Mouse (Mus musculus): Measurements from ENCODE around the gene Zfp385c. TPM values are rescaled to one million over a fixed set of nuclear protein-coding genes. Genes with fewer than 3 reads are reported as not detected.
A peak's percentile ranks its signal among the peaks of the same experiment; 100 is the strongest.

Gene Zfp385c
- polyA plus RNA-seq, 1 experiment from 2014 or later, result 0.18 TPM

DNA sequence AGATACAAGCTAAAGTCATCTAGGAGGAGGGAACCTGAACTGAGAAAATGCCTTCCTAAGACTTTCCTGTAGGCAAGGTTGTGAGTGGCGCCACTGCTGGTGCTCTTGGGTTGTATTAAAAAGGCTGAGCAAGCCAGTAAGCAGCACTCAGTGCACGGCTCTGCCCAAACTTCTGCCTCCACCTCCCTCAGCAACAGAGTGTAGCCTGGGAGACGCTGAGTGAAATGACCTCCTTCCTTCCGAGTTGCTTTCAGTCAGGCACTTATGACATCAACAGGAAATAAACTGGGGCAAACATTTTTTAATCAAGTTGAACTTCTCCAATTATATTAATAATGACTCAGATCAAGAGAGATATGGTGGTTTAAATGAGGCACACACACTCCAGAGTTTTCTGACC, 83.5 kb downstream of the Zfp385c start:
- no peaks in the 10 kb centered on the region for H3K9me3 ChIP-seq (ENCODE audit: control insufficient read depth, low read length)
- no peak overlapping the region for H3K4me2 ChIP-seq (replicated peaks; ENCODE audit: low read depth)
- 0 out of 2 replicates have a peak overlapping the region, but pooled peaks have one; percentile 30 for H3K27ac ChIP-seq (replicated peaks)
- TF ChIP-seq CTCF (IDR thresholded peaks at IDR 0.05; ENCODE audit: low read depth) (no peak), EP300 (optimal IDR thresholded peaks at IDR 0.05) (no peak)
- peak; percentile 46; the same call in 1 of the 2 replicates for ATAC-seq (ENCODE audit: low FRiP score, low TSS enrichment)
- no peak overlapping the region for H3K4me3 ChIP-seq (ENCODE audit: low read depth, low read length)
- no peaks in the 10 kb centered on the region; the same call in 1 of the 2 replicates for H3K36me3 ChIP-seq (ENCODE audit: control insufficient read depth, insufficient read depth, low read length)
- no peak overlapping the region for H3K9ac ChIP-seq (ENCODE audit: low read length)
- H3K27me3 ChIP-seq (ENCODE audit: control insufficient read depth, insufficient read depth, low read length), result no peaks in the 10 kb centered on the region
- 60% methylated on average over 4 of the region's 4 CpGs for WGBS
- DNase-seq (ENCODE audit: low spot score), result no peak
- H3K4me1 ChIP-seq (replicated peaks; ENCODE audit: control insufficient read depth, insufficient read depth), result peaks cover 9% of the 10 kb centered on the region

GRCm38 (mm10) chr11:100607121-100607520, 85.1 kb downstream of the Zfp385c start:
- H3K4me1 ChIP-seq (replicated peaks; ENCODE audit: control insufficient read depth, insufficient read depth), result peaks cover 9% of the 10 kb centered on the region
- no peak overlapping the region for H3K4me3 ChIP-seq (ENCODE audit: low read depth, low read length)
- H3K27ac ChIP-seq (replicated peaks), result no peak overlapping the region
- no peaks in the 10 kb centered on the region for H3K27me3 ChIP-seq (ENCODE audit: control insufficient read depth, insufficient read depth, low read length)
- no peaks in the 10 kb centered on the region for H3K9me3 ChIP-seq (ENCODE audit: control insufficient read depth, low read length)
- no peaks in the 10 kb centered on the region; the same call in 1 of the 2 replicates for H3K36me3 ChIP-seq (ENCODE audit: control insufficient read depth, insufficient read depth, low read length)
- no peak overlapping the region for H3K9ac ChIP-seq (ENCODE audit: low read length)
- 94% methylated on average over 6 of the region's 6 CpGs for WGBS
- TF ChIP-seq EP300 (optimal IDR thresholded peaks at IDR 0.05) (no peak), CTCF (IDR thresholded peaks at IDR 0.05; ENCODE audit: low read depth) (no peak)
- H3K4me2 ChIP-seq (replicated peaks; ENCODE audit: low read depth), result no peak overlapping the region
- DNase-seq (ENCODE audit: low spot score) (no peak), ATAC-seq (ENCODE audit: low FRiP score, low TSS enrichment) (no peak)

GRCm38 (mm10) chr11:100605451-100605850, 86.8 kb downstream of the Zfp385c start:
- no peak overlapping the region for H3K4me3 ChIP-seq (ENCODE audit: low read depth, low read length)
- WGBS, result 86% methylated on average over 10 of the region's 10 CpGs
- DNase-seq (ENCODE audit: low spot score), result no peak
- no peak overlapping the region for H3K9ac ChIP-seq (ENCODE audit: low read length)
- ATAC-seq (ENCODE audit: low FRiP score, low TSS enrichment), result no peak
- no peak overlapping the region for H3K4me2 ChIP-seq (replicated peaks; ENCODE audit: low read depth)
- no peaks in the 10 kb centered on the region for H3K27me3 ChIP-seq (ENCODE audit: control insufficient read depth, insufficient read depth, low read length)
- no peaks in the 10 kb centered on the region; the same call in 1 of the 2 replicates for H3K36me3 ChIP-seq (ENCODE audit: control insufficient read depth, insufficient read depth, low read length)
- peaks cover 9% of the 10 kb centered on the region for H3K4me1 ChIP-seq (replicated peaks; ENCODE audit: control insufficient read depth, insufficient read depth)
- no peaks in the 10 kb centered on the region for H3K9me3 ChIP-seq (ENCODE audit: control insufficient read depth, low read length)
- TF ChIP-seq CTCF (IDR thresholded peaks at IDR 0.05; ENCODE audit: low read depth), result no peak
- TF ChIP-seq EP300 (optimal IDR thresholded peaks at IDR 0.05), result no peak
- H3K27ac ChIP-seq (replicated peaks), result no peak overlapping the region

- Histone ChIP-seq H3K9me3 (ENCODE audit: control insufficient read depth, low read length) (no peaks in the 10 kb centered on the region), H3K27ac (replicated peaks) (peak overlapping the region; percentile 40), H3K27me3 (ENCODE audit: control insufficient read depth, insufficient read depth, low read length) (no peaks in the 10 kb centered on the region), H3K9ac (ENCODE audit: low read length) (no peak overlapping the region), H3K4me2 (replicated peaks; ENCODE audit: low read depth) (no peak overlapping the region), H3K4me3 (ENCODE audit: low read depth, low read length) (no peak overlapping the region), H3K36me3 (ENCODE audit: control insufficient read depth, insufficient read depth, low read length) (no peaks in the 10 kb centered on the region; the same call in none of the 2 replicates), H3K4me1 (replicated peaks; ENCODE audit: control insufficient read depth, insufficient read depth) (peaks cover 3% of the 10 kb centered on the region)
- no peak for DNase-seq (ENCODE audit: low spot score)
- TF ChIP-seq EP300 (optimal IDR thresholded peaks at IDR 0.05), result no peak
- TF ChIP-seq CTCF (IDR thresholded peaks at IDR 0.05; ENCODE audit: low read depth), result no peak
- 61% methylated on average over 4 of the region's 4 CpGs for WGBS
- no peak for ATAC-seq (ENCODE audit: low FRiP score, low TSS enrichment)
Observed at GRCm38 (mm10) chr11:100604321-100605005, 87.8 kb downstream of the Zfp385c start.

GRCm38 (mm10) chr11:100603813-100604212, 88.4 kb downstream of the Zfp385c start:
- H3K27me3 ChIP-seq (ENCODE audit: control insufficient read depth, insufficient read depth, low read length), result no peaks in the 10 kb centered on the region
- DNase-seq (ENCODE audit: low spot score), result no peak
- no peak for ATAC-seq (ENCODE audit: low FRiP score, low TSS enrichment)
- H3K27ac ChIP-seq (replicated peaks), result 0 out of 2 replicates have a peak overlapping the region, but pooled peaks have one; percentile 35
- WGBS, result 65% methylated on average over 8 of the region's 8 CpGs
- no peaks in the 10 kb centered on the region for H3K9me3 ChIP-seq (ENCODE audit: control insufficient read depth, low read length)
- no peak overlapping the region for H3K4me2 ChIP-seq (replicated peaks; ENCODE audit: low read depth)
- H3K9ac ChIP-seq (ENCODE audit: low read length), result no peak overlapping the region
- H3K36me3 ChIP-seq (ENCODE audit: control insufficient read depth, insufficient read depth, low read length), result peaks cover 4% of the 10 kb centered on the region
- H3K4me3 ChIP-seq (ENCODE audit: low read depth, low read length), result no peak overlapping the region
- TF ChIP-seq EP300 (optimal IDR thresholded peaks at IDR 0.05) (no peak), CTCF (IDR thresholded peaks at IDR 0.05; ENCODE audit: low read depth) (no peak)
- 0 out of 2 replicates have a peak, but pooled peaks cover 2% of the 10 kb centered on the region for H3K4me1 ChIP-seq (replicated peaks; ENCODE audit: control insufficient read depth, insufficient read depth)

DNA sequence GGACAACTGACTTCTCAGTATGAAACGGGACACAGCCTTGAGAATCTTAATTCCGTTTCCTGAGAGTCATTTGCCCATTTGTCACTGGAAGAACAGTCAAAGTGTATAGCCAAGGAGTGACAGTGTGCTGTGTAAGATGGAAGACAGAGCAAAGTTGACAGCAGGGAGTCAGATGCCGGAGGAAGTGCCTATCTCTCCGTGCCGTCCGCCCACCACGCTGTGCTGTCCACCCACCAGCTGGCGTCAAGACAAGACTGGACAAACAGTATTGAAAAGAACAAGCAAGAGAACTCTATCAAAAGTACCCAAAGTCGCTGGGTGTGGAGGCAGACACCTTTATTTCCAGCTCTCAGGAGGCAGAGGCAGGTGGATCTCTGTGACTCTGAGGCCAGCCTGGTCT, 89.1 kb downstream of the Zfp385c start:
- no peak for DNase-seq (ENCODE audit: low spot score)
- ATAC-seq (ENCODE audit: low FRiP score, low TSS enrichment), result no peak
- Histone ChIP-seq H3K36me3 (ENCODE audit: control insufficient read depth, insufficient read depth, low read length) (peaks cover 8% of the 10 kb centered on the region), H3K4me2 (replicated peaks; ENCODE audit: low read depth) (no peak overlapping the region), H3K27ac (replicated peaks) (no peak overlapping the region), H3K9me3 (ENCODE audit: control insufficient read depth, low read length) (no peaks in the 10 kb centered on the region), H3K4me1 (replicated peaks; ENCODE audit: control insufficient read depth, insufficient read depth) (0 out of 2 replicates have a peak, but pooled peaks cover 2% of the 10 kb centered on the region), H3K4me3 (ENCODE audit: low read depth, low read length) (no peak overlapping the region), H3K27me3 (ENCODE audit: control insufficient read depth, insufficient read depth, low read length) (no peaks in the 10 kb centered on the region), H3K9ac (ENCODE audit: low read length) (no peak overlapping the region)
- WGBS, result 81% methylated on average over 9 of the region's 9 CpGs
- TF ChIP-seq EP300 (optimal IDR thresholded peaks at IDR 0.05) (no peak), CTCF (IDR thresholded peaks at IDR 0.05; ENCODE audit: low read depth) (no peak)
